Mouse (Mus musculus) embryo, embryonic 10.5 days (tissue): ENCODE measurements around the gene Ugt1a7c.
"Not testable (repeated sequence)": the region's sequence is repeated elsewhere in the genome, so short reads cannot be mapped to it uniquely, and the experiment has no call there.

ENCODE experiments used
- DNase-seq: peaks from one replicate; pipeline ENCODE4 v3.0.0-alpha.2; 2015; ENCODE audit warnings: low spot score

The Ugt1a7c gene

DNA sequence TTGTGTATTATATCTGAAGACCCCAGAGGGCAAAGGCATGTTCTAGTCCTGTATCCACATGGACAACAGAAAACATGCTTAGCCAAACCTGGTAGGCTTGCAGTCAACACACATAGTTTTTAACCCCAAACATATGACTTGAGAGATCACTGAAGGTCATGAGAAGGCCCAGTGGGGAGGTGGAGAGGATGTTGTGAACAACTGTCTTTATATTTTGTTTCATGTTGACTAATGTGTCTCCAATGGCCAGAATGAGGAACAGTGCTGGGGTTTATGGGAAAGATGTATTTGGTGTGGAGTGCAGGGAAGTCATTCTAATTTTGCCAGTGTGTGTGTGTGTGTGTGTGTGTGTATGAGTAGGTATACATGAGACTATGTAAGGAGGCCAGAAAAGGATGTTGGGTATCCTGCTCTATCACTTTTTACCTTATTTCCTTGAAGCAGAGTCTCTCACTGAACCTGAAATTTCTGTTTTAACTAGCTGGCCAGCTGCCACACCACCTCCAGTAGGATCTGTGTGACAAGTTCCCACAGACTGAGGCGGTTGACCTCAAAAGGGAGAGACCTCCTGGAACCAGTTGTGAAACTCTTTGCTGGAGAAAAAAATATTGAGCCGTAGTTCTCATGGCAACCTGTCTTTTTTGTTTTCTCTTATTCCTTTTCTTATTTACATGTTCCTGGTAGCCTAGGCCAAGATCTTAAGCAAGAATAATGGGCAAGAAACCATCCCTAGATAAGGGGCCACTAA, 129.3 kb downstream of the Ugt1a7c start:
- no peak for DNase-seq

DNA sequence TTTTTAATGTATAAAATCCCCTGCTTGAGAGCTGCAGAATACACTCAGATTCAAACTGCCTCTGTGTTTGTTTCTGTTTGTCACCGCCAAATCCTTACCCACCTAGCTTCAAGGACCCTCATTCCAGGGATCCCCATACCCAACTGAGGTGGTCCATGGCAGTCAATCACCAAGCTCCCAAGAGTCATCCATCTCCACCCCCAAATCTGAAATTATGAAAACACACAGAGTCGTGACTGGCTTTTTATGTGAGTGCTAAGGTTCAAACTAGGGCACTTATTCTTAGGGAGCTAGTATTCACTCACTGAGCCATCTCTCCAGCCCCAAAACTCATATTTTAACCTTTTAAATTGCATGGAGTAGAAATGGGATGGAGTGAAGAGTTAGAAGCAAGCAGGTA, 130.4 kb downstream of the Ugt1a7c start:
- not testable (repeated sequence) for DNase-seq

DNA sequence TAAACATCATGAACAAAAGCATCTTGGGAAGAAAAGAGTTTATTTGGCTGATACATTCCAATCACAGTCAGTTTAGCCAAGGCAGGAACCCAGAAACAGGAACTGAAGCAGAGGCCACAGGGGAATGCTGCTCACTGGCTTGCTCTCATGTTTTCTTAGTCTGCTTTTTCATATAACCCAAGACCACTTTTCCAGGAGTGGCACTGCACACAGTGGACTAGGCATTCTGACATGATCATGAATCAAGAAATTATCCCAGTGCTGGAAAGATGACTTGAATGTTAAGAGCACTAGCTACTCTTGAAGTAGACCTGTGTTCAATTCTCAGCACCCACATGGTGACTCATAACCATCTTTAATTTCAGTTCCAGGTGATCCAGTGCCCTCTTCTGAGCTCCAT, 130.9 kb downstream of the Ugt1a7c start:
- no peak for DNase-seq

DNA sequence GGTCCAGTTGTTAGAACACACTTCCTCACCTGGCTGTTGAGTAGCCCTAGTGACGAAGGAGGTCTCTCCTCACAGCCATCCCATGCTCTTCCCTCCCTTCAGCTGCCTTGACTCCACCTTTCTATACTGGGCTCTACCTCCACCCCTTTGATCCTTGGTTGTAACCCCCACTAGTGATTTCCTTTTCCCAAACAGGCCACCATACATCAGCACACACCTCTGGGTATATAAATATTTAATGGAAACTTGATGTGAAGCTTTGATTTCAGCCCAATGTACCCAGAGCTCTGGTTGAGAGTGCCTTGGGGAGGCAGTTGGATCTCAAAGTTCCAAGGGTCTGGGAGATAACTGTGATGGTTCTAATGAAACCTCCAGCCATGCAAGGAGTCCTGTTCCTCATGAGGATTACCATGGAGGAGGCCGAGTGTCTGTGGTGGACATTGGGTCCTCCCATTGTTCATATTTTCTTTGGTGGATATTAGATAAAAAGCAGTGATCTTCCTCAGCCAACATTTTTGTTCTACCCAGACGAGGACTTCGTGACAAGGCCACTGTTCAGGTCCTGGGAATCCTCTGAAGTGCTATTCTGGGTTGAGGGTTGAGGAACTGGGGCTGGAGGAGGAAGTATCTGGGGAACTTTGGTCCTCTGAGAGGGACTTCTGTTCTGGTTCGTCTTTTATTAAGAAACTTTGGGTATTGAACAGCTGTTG, 132.0 kb downstream of the Ugt1a7c start, which contains the start of gene Mroh2a:
Mroh2a (plus strand) TSS at position 317 of the 710 bp plus-strand sequence.
- no peak for DNase-seq

DNA sequence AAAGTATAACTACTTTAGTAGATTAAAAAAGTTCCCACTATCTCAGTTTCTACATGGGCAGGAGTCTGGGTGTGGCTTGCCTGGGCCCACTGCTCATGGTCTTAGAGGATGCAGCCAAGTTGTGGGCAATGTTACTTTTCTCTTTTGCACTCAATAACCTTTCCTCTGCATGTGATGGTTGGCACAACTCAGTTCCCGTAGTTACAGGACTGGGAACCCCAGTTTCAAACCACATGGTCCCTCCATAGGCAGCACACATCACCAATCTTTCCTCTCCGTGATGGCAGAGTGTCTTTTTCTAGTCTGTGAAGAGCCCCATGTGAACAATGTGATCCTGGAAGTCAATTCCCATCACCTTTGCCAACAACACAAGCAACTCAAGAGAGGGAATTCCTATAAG, 132.6 kb downstream of the Ugt1a7c start:
- DNase-seq = no peak

DNA sequence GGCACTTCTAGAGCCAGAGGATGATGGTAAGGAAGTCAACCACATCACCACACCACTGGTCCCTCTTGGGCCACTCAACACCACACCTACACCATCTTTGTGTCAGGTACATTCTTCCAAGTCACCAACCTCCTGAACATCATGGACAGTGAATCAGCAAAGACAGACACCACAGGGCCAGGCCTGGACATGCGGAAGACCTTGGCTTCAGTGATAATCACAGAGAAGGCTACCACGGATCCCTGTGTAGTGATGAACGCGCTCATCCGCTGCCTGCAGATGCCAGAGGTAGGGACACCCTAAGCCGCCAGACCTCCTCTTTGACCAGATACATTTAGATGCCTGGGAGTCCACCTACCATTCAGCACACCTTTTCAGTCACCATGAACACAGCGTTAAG, 133.3 kb downstream of the Ugt1a7c start:
- no peak for DNase-seq

DNA sequence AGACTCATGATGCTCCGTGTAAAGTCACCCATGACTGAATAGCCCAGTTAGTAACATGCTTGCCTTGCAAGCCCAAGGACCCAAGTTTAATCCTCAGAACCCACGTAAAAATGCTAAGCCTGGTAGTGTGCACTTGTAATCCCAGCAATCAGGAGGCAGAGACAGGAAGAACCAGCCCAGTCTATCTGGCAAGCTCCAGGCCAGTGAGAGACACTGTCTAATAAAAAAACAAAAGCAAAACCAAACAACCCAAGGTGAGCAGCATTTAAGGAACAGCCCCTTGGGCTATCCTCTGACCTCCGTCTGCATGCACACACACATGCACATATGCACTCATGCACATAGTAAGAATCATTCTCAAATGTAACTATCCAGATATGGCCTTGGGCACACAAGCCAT, 134.7 kb downstream of the Ugt1a7c start:
- DNase-seq = no peak

DNA sequence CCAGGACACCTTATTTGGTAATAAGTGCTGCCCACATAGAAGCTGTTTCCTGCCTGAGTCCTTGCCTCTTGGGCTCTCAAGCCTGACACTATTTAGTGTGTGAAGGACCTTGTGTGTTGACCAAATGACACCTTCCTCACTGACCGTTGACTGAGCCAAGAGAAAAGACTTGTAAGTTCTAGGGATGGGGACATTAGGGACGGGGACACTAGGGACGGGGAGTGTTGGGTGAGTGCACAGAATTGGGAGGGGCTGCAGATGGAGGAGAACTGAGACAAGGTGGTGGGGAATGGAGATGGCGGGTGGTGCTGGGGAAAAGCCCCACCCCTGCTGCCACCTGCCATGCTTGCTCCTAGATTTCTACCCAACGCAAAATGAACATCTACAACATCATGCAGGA, 135.1 kb downstream of the Ugt1a7c start:
- no peak for DNase-seq

DNA sequence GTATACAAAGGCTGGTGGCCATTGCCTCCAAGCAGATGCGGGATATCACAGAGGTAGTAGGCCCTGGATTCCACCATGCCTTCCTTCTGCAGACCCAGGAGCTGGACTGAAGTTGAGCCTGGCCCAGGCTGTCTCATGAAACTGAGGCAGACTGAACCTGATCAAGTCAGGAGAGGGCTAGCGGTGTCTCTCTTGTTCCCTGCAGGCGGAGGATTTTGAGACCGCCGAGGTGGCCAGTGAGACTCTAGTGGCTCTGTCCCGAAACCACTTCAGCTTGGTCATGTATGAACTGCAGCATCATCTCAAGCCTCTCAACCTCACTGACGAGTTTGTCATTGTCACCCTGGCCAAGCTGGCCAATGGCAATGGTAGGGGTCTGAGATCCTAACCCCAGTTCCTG, 135.6 kb downstream of the Ugt1a7c start:
- no peak for DNase-seq

DNA sequence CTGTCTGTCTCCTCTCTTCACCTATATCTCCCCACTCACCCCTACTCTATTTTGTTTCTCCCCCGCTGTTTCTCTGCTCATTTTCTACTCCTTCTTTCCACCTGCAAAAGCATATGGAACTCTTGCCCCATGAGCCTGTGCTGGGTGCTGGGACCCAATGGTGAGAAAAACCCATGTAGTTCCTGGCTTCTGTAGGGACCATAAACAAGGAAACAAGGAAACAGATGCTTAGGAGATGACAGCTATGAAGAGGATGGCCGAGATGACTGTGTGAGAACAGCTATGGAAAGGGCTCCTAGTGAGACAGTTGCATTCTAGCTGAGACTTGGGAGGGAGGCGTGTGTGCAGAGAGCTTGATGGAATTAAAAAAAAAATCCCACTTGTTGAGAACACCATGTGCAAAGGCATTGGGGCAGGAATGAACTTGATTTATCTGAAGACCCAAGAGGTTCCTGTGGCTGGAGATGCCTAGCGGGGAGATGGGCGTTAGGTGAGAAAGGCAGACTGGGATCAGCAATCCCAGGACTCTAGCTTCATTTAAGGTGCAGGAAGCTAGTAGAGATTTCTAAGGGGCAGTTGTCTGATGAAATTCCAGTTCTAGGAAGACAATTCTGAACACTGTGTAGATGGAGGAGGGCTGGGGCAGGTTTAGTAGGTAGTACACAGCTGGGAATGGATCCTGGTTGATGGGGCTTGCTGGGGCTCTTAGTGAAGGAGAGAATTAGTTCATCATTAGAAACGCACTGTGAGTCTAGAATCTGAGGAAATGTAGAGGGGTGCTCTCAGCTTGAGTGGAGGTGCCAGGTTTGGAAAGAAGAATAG, 136.3 kb downstream of the Ugt1a7c start:
- DNase-seq = no peak

DNA sequence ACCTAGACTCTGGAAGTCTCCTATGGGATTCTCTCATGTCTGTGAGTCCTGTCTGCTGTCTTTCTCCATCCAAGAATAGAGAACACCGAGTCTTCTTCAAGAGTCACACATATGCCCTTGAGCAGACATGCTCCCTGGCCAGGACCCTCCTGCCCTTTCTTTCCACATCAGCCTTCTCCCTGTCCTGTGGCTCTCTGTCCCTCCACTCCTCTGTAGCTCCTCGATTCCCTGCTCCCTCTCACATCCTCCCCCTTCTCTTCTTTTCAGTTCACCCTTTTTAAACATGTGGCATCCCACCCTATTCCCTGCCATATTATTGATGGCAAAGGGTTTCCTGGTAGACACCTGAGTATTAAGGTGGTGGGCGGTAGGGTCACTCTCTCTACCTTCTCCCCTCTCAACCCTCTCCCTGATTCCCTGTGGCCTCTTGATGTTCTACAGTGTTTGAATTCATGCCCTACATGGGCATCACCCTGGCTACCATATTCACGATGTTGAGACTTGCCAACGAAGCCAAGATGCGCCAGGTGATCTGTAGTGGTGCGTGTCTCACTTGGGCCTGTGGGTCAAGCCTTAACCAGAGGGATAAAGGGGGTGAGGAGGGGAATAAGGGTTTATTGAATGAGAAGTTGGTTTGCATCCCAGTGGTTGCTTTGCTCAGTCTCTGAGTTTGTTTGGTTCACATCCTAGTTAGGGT, 137.1 kb downstream of the Ugt1a7c start:
- no peak for DNase-seq

DNA sequence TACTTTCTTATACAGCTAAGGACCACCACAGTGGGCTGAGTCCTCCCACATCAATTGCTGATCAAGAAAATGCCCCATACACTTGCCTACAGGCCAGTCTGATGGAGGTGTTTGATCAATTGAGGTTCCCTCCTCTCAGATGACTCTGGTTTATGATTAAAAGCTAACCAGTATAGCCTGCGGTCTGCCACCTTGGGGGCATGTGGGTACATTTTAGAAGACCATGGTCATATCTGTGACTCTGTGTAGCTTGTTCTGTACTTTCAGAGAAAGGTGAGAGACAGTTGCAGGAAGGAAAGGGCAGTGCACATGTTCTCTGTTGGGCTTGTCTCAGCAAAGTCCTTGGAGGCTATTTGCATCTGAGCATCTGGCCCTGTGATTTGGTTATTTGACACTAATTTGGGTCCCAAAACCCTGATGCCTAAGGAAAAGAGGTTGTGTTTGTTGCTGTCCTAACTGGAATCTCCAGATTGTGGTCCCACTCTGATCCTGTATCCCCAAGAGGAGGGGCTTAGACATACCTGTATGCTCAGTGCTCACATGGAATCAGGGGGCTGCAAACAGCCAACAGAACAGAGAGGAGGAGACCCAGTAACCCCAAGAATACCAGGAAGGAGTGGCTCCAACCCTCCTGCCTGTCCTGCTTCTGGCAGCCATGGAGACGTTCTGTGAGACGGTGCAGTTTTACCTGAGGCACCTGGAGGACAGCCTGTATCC, 138.0 kb downstream of the Ugt1a7c start:
- no peak for DNase-seq

DNA sequence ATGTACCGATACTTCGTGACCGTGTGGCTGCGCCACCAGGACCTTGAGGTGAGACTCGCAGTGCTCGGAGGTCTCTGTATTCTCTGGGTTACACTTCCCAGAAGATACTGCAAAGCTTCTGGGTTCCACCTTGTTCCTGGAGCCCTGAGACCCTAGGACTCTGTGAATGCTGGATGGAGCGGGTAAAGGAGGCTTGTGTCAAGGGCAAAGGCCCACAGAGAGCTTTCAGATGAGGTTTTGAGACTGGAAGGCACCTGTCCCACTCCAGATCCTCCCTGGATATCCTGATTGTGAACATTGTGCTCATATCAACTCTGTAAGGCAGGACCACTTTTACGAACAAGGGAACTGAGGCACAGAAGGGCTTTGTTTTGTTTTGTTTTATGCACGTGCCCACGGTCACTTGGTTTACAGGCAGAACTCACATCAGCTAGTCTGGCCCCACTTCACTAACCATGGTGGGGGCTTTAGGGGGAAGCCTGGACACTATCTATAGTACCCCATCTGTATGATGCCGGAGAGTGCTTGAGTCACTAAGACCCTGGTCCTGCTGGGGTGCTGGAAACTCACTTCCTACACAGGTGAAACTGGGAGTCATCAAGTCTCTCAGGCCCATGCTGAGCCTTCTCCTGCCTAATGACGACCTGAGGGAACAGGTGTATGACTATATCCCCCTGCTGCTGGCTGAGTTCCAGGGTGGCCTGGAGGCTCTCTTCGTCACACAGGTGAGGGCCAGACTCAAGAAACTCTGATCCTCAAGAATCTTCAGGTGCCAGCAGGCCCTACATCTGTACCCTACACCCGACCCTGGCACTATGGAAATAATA, 138.8 kb downstream of the Ugt1a7c start:
- no peak for DNase-seq

DNA sequence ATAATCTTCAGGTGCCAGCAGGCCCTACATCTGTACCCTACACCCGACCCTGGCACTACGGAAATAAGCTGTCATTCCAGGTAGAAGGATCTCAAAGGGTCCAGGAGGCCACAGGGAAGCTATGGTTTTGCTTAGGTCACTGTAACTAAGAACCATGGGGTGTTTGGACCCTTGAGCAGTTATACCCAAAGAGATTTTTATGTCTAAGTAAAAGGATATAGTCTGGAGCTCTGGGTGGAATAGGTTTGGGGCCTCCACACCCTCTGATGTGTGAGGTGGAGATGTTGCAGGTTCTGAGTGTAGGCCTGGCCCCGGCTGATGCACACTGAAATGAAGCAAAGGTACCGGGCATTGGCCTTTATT, 139.4 kb downstream of the Ugt1a7c start:
- DNase-seq = no peak

DNA sequence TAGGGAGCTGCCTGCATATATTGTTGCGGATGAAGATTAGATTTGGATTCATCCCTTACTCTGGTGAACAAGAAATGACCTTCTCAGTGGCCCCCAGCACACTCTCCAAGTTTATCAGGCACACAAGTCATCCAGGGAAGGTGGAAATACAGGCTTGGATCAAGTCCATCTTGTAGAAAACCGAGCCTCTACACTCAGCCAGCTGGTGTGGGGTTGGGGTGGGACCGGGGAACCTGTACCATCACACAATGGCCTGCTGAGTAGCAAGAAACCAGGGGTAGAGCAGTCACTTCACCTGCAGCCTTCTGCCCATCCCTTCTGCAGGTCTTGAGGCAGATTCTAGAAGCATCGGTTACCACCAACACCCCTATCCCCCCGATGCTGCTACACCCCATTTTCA, 139.8 kb downstream of the Ugt1a7c start:
- no peak for DNase-seq

DNA sequence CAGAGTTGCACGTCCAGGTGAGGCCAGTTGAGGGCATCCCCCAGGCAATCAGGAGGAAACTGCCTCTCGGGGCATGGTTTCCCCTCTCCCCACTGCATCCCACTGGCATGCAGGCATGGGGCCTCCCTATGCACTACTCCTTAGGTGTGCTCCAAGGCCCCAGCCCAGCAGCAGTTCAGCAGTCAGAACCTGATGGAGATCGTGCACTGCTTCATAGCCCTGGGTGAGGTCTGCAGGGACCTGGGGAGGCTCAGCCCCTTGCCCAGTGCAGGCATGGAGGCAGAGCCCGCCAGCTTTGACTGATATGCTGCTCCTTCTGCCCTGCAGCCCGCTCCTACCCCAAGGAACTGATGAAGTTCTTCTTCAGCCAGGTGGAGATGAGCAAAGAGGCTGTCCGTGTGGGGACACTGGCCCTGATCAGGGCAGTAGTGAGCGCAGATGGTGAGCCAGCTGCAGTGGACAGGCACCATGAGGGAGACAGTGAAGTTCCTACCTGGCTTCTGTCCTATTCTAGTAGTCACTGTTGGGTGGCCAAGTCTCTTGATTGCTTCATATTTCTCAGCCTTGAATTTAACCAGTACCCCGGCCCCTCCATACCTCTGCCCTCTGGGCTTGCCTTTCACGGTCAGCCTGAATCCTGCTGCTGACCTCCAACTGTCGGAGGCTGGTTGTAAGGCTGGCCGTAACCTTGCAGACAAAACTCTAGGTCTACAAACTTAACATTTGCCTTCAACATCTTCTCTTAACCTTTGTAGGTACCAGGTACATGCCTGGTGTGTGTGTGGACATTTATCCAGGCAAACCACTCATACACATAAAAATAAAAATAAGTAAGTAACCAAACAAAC, 140.4 kb downstream of the Ugt1a7c start:
- no peak for DNase-seq

DNA sequence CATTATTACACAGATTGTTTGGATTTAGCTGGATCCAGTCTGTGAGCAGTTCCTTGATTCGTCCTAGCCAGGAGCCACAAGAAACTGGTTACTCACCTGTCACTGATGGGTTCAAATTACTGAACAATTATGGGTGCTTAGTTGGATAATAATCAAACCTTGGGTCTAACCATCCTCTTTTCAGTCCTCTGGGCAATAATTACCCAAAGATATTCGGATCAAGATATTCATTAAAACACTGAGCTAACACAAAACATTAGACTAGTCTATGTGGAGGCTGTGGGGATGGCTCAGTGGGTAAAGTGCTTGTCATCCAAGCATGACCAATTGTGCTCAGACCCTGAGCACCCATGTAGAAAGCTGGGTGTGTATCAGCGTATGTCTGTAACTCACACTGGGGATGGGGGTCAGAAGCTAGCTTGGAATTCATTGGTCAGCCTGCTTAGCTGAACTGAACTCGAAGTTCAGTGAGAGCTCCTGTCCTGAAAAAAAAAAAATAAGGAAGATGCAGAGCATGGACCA, 141.1 kb downstream of the Ugt1a7c start:
- no peak for DNase-seq

DNA sequence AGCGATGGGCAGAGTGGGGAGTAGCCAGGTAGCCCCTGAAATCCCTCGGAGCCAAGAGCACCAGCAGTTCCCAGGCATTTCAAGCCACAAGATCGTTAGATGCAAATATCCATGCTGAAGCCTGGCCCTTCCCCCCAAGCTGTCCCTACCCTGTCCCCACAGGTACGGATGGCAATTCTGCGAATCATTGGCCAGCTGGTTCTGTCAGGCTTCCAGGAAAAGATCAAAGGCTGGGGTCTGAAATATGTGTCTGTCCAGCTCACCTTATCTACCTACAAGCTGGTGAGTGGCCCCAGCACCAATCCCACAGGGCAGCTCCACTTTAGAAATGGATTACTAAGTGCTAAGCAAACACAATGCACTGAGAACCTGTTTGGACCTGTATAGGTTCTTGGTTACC, 142.4 kb downstream of the Ugt1a7c start:
- no peak for DNase-seq

DNA sequence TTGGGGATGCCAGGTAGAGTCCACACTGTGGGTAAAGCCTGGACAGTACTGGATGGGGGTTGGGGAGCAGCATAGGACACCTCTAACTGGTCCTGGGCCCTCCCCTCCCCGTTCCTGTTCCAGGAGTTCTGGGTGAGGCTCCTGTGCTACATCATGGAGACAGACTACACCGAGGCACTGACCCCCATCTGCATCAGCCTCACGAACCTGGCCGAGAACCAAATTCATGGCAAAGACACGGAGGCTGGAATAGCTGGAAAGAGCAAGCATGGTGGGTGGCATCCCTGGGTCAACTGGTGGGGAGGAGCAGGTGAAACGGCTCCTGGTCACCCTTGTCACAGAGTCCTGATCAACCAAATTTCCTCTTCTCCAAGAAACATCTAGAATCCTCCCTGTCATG, 143.9 kb downstream of the Ugt1a7c start:
- DNase-seq = no peak

DNA sequence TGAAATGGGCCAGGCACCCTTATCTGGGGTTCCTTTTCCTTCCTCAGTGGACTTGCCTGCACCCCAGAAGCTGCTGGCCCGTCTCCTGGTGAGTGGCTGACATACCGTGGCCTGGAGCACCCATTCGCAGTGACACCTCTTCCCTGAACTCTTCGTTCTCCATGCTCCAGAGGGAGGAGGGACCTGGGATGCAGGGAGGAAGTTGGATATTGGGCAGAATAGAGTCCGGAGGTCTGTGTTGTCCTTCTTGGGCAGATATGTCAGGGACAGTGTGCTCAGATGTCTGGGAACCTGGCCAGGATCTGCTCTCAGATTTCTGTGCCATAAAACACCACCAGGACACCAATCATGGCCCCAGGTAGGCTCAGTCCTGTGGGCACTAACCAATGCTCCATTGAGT, 145.2 kb downstream of the Ugt1a7c start:
- DNase-seq = no peak
